Mouse (Mus musculus) ES-E14 (cell line): ENCODE measurements around the gene Nop53.

Source experiments
- HCFC1 ChIP-seq: IDR thresholded peaks from 2 replicates; pipeline ENCODE4 v1.6.1; 2012; ENCODE audit warnings: low read length, inconsistent platforms, borderline replicate concordance; ENCODE audit not compliant: insufficient read depth
- ZNF384 ChIP-seq: IDR thresholded peaks from 2 replicates; pipeline ENCODE4 v1.6.1; 2012; ENCODE audit warnings: low read depth, low read length, inconsistent platforms

DNA sequence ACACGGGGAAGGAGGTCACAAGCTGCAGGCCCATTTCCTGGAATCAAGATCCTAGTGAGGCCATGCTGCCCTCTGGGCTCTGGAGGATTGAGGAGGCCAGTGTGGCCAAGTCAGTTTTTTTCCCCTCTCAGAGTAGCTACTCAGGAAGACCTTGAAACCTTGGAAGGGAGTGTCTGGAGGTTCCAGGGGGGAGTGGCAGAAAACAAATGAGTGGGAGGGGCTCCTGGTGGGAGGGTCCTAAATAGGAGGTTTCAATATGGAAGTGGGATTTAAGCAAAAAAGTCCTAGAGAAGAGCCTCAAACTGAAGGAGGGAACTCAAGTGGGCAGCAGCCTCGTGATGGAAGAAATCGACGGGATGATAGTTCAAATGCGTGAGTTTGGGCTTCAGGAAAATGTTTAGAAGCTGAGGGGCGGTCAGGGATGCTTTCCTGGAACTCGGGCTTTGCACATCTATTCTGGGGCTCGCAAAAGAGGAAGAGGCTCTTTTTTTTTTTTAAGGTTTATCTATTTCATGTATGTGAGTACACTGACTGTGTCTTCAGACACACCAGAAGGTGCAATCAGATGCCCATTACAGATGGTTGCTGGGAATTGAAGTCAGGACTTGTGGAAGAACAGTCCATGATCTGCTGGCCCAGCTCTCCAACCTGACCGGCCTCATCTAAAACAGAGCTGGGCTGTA lies 44.4 kb downstream of the Nop53 start:
- no peak for TF ChIP-seq HCFC1
- no peak for TF ChIP-seq ZNF384
